Mouse (Mus musculus): Measurements from ENCODE around the gene Gm20388. TPM values are rescaled to one million over a fixed set of nuclear protein-coding genes. Genes with fewer than 3 reads are reported as not detected.

Gm20388 gene
- polyA plus RNA-seq, 1 experiment from 2014 or later = 7.4 TPM

- peak overlapping the region; percentile 15; the same call in 1 of the 2 replicates for H3K9ac ChIP-seq (ENCODE audit: low read length)
- no peaks in the 10 kb centered on the region for H3K9me3 ChIP-seq (replicated peaks; ENCODE audit: control insufficient read depth, low read length)
- peaks cover 38% of the 10 kb centered on the region for H3K4me1 ChIP-seq (ENCODE audit: control insufficient read depth, insufficient read depth, low read length)
- H3K36me3 ChIP-seq (ENCODE audit: control insufficient read depth, insufficient read depth, low read length) = no peaks in the 10 kb centered on the region
- no peak overlapping the region for H3K27ac ChIP-seq (ENCODE audit: low read length)
- 30% methylated on average over 19 of the region's 19 CpGs for WGBS
- H3K4me2 ChIP-seq (ENCODE audit: low read depth, low read length) = no peak overlapping the region
- ATAC-seq (ENCODE audit: insufficient read depth, low FRiP score) = no peak
- H3K4me3 ChIP-seq (replicated peaks; ENCODE audit: low read length) = no peak overlapping the region
- no peaks in the 10 kb centered on the region for H3K27me3 ChIP-seq (ENCODE audit: control insufficient read depth, insufficient read depth, low read length)
Measured at GRCm38 (mm10) chr8:120439309-120439708, 528.7 kb downstream of the Gm20388 start.

DNA sequence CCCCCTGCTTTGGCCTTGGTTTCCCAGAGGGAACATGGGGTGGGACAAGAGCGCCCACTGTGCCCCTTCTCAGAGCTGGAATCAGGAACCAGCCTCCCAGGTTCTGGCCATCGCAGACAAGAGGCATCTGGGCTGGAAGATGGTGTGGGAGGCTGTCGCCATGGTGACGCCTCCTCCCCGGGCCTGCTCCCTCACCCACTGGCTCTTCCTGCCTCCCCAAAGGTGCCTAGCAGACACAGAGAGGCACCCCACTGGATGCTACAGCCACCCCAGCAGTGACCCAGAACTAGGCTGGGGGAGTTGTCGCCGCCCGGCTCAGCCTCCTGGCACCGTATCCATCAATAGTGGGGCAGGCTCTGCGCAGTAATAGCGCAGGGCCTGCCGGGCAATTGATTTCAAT is 530.1 kb downstream of the Gm20388 start:
- Histone ChIP-seq H3K9me3 (replicated peaks; ENCODE audit: control insufficient read depth, low read length) (no peaks in the 10 kb centered on the region), H3K9ac (ENCODE audit: low read length) (no peak overlapping the region), H3K4me1 (ENCODE audit: control insufficient read depth, insufficient read depth, low read length) (peaks cover 38% of the 10 kb centered on the region), H3K27ac (ENCODE audit: low read length) (no peak overlapping the region), H3K27me3 (ENCODE audit: control insufficient read depth, insufficient read depth, low read length) (no peaks in the 10 kb centered on the region), H3K4me3 (replicated peaks; ENCODE audit: low read length) (no peak overlapping the region), H3K36me3 (ENCODE audit: control insufficient read depth, insufficient read depth, low read length) (no peaks in the 10 kb centered on the region), H3K4me2 (ENCODE audit: low read depth, low read length) (no peak overlapping the region)
- 85% methylated on average over 12 of the region's 12 CpGs for WGBS
- no peak for ATAC-seq (ENCODE audit: insufficient read depth, low FRiP score)

GRCm38 (mm10) chr8:120441637-120442036 is 531.0 kb downstream of the Gm20388 start:
- peak overlapping the region; percentile 62; the same call in 1 of the 2 replicates for H3K27ac ChIP-seq (ENCODE audit: low read length)
- H3K4me2 ChIP-seq (ENCODE audit: low read depth, low read length) = no peak overlapping the region
- no peaks in the 10 kb centered on the region for H3K9me3 ChIP-seq (replicated peaks; ENCODE audit: control insufficient read depth, low read length)
- 65% methylated on average over 6 of the region's 6 CpGs for WGBS
- H3K4me3 ChIP-seq (replicated peaks; ENCODE audit: low read length) = no peak overlapping the region
- H3K36me3 ChIP-seq (ENCODE audit: control insufficient read depth, insufficient read depth, low read length) = no peaks in the 10 kb centered on the region
- H3K27me3 ChIP-seq (ENCODE audit: control insufficient read depth, insufficient read depth, low read length) = no peaks in the 10 kb centered on the region
- no peak for ATAC-seq (ENCODE audit: insufficient read depth, low FRiP score)
- H3K9ac ChIP-seq (ENCODE audit: low read length) = no peak overlapping the region
- H3K4me1 ChIP-seq (ENCODE audit: control insufficient read depth, insufficient read depth, low read length) = peaks cover 37% of the 10 kb centered on the region

DNA sequence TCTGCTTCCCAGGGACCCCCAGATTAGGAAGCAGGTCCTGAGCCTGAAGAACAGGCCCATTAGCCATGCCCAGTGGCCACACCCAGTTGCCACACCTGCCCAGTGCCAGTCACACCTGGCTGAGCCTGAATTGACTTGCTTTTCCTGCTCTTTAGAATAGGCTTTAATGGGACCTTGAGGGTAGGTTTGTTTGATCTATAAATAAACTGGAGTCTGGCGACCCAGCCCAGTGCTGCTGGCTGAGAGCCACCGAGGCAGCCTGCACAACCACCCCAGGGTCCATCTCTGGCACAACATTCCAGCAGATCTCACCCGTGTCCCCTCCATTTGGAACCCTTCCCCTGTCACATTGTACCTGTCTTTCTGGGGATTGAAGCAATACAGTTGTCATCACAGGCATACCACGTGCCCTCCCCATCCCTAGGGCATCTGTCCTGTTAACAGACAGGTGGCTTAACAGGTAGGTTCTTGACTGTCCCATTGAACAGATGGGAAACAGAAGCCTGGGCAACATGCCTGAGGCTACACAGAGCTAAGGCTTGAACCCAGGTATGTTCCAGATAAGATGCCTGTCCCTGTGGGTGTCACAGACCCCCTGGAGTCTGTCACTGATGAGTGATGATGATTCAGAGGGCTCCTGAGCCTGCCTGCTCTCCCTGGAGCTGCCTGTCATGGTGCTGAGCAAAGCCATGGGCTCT is 531.8 kb downstream of the Gm20388 start:
- Histone ChIP-seq H3K4me1 (ENCODE audit: control insufficient read depth, insufficient read depth, low read length) (peaks cover 33% of the 10 kb centered on the region), H3K27ac (ENCODE audit: low read length) (peak overlapping the region; percentile 62), H3K4me2 (ENCODE audit: low read depth, low read length) (no peak overlapping the region), H3K9ac (ENCODE audit: low read length) (no peak overlapping the region), H3K4me3 (replicated peaks; ENCODE audit: low read length) (no peak overlapping the region), H3K27me3 (ENCODE audit: control insufficient read depth, insufficient read depth, low read length) (no peaks in the 10 kb centered on the region), H3K9me3 (replicated peaks; ENCODE audit: control insufficient read depth, low read length) (no peaks in the 10 kb centered on the region), H3K36me3 (ENCODE audit: control insufficient read depth, insufficient read depth, low read length) (no peaks in the 10 kb centered on the region)
- 38% methylated on average over 4 of the region's 4 CpGs for WGBS
- peak; percentile 39; the same call in 1 of the 2 replicates for ATAC-seq (ENCODE audit: insufficient read depth, low FRiP score)

GRCm38 (mm10) chr8:120445249-120445648 is 534.6 kb downstream of the Gm20388 start:
- ATAC-seq (ENCODE audit: insufficient read depth, low FRiP score) = no peak
- Histone ChIP-seq H3K4me1 (ENCODE audit: control insufficient read depth, insufficient read depth, low read length) (peaks cover 18% of the 10 kb centered on the region), H3K9ac (ENCODE audit: low read length) (no peak overlapping the region), H3K27ac (ENCODE audit: low read length) (no peak overlapping the region), H3K4me3 (replicated peaks; ENCODE audit: low read length) (no peak overlapping the region), H3K9me3 (replicated peaks; ENCODE audit: control insufficient read depth, low read length) (no peaks in the 10 kb centered on the region), H3K36me3 (ENCODE audit: control insufficient read depth, insufficient read depth, low read length) (no peaks in the 10 kb centered on the region), H3K27me3 (ENCODE audit: control insufficient read depth, insufficient read depth, low read length) (no peaks in the 10 kb centered on the region), H3K4me2 (ENCODE audit: low read depth, low read length) (no peak overlapping the region)
- WGBS = 50% methylated on average over 10 of the region's 10 CpGs

DNA sequence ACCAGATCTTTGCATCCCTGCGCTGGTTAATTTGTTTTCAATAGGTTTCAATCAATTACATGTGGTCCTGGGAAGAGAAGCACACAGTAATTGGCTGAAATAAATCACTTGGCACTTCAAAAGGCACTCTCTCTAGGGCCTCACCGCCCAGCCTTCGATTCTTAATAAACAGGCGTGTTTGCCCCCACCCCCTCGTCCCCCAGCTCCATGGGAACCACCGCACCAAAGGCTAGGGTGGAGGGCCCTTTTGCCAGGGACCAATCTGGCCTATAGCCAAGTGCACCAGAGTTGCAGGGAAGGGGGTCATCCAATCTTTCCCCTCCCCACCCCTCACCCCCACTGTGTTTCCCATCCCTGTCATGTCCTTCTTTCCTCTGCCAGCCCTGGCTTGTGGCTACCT is 537.5 kb downstream of the Gm20388 start:
- H3K4me1 ChIP-seq (ENCODE audit: control insufficient read depth, insufficient read depth, low read length) = peaks cover under 1% of the 10 kb centered on the region
- no peak overlapping the region for H3K4me2 ChIP-seq (ENCODE audit: low read depth, low read length)
- no peaks in the 10 kb centered on the region for H3K27me3 ChIP-seq (ENCODE audit: control insufficient read depth, insufficient read depth, low read length)
- no peak for ATAC-seq (ENCODE audit: insufficient read depth, low FRiP score)
- no peaks in the 10 kb centered on the region for H3K9me3 ChIP-seq (replicated peaks; ENCODE audit: control insufficient read depth, low read length)
- 58% methylated on average over 6 of the region's 6 CpGs for WGBS
- H3K27ac ChIP-seq (ENCODE audit: low read length) = no peak overlapping the region
- no peak overlapping the region for H3K4me3 ChIP-seq (replicated peaks; ENCODE audit: low read length)
- no peaks in the 10 kb centered on the region for H3K36me3 ChIP-seq (ENCODE audit: control insufficient read depth, insufficient read depth, low read length)
- no peak overlapping the region for H3K9ac ChIP-seq (ENCODE audit: low read length)

DNA sequence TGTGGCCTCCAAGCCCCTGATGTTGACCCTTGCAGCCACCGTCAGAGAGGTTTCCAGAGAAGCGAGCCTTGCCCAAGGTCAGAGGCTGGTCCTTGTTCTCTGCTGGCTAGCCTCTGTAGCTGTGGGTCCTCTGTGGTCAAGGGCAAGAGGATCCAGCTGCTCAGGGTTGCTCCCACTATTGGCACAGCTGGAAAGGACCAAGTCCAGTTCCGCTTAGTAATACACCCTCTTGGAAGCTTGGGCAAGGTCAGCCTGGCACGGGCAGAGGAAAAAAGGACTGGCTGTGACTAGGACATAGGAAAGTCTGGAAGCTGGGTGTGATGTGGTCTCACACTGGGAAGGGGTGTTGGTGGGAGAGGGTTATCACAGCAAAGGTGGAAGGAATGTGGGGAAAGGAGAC is 538.5 kb downstream of the Gm20388 start:
- peaks cover 4% of the 10 kb centered on the region; the same call in 1 of the 2 replicates for H3K4me1 ChIP-seq (ENCODE audit: control insufficient read depth, insufficient read depth, low read length)
- H3K27ac ChIP-seq (ENCODE audit: low read length) = no peak overlapping the region
- no peaks in the 10 kb centered on the region for H3K9me3 ChIP-seq (replicated peaks; ENCODE audit: control insufficient read depth, low read length)
- no peaks in the 10 kb centered on the region for H3K36me3 ChIP-seq (ENCODE audit: control insufficient read depth, insufficient read depth, low read length)
- H3K27me3 ChIP-seq (ENCODE audit: control insufficient read depth, insufficient read depth, low read length) = no peaks in the 10 kb centered on the region
- no peak overlapping the region for H3K4me3 ChIP-seq (replicated peaks; ENCODE audit: low read length)
- ATAC-seq (ENCODE audit: insufficient read depth, low FRiP score) = no peak
- no peak overlapping the region for H3K9ac ChIP-seq (ENCODE audit: low read length)
- no peak overlapping the region for H3K4me2 ChIP-seq (ENCODE audit: low read depth, low read length)
- WGBS = 77% methylated on average over 4 of the region's 4 CpGs

DNA sequence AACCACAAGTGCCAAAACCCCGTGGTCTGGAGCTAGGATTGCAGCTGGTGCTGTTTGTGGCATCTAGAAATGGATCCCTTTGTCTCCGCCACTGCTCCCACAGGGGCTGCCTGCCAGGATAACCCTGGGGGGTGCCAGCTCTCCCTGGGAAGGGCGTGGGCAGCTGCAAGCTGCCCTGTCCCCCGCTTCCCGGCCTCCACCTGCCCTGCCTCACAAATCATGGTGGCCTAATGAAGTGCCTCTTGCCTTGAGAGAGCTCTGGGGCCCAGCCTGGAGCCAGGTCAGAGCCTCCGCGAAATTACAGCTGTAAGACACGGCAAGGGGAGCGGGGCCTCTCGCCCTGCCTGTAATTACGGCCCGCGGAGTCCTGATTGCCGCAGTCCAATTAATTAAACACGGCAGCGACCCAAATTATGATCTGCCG is 539.0 kb downstream of the Gm20388 start:
- 40% methylated on average over 17 of the region's 17 CpGs for WGBS
- no peak overlapping the region for H3K9ac ChIP-seq (ENCODE audit: low read length)
- H3K4me1 ChIP-seq (ENCODE audit: control insufficient read depth, insufficient read depth, low read length) = peaks cover 4% of the 10 kb centered on the region; the same call in 1 of the 2 replicates
- ATAC-seq (ENCODE audit: insufficient read depth, low FRiP score) = no peak
- no peak overlapping the region for H3K27ac ChIP-seq (ENCODE audit: low read length)
- no peak overlapping the region for H3K4me3 ChIP-seq (replicated peaks; ENCODE audit: low read length)
- no peaks in the 10 kb centered on the region for H3K27me3 ChIP-seq (ENCODE audit: control insufficient read depth, insufficient read depth, low read length)
- H3K4me2 ChIP-seq (ENCODE audit: low read depth, low read length) = no peak overlapping the region
- H3K36me3 ChIP-seq (ENCODE audit: control insufficient read depth, insufficient read depth, low read length) = no peaks in the 10 kb centered on the region
- no peaks in the 10 kb centered on the region for H3K9me3 ChIP-seq (replicated peaks; ENCODE audit: control insufficient read depth, low read length)

DNA sequence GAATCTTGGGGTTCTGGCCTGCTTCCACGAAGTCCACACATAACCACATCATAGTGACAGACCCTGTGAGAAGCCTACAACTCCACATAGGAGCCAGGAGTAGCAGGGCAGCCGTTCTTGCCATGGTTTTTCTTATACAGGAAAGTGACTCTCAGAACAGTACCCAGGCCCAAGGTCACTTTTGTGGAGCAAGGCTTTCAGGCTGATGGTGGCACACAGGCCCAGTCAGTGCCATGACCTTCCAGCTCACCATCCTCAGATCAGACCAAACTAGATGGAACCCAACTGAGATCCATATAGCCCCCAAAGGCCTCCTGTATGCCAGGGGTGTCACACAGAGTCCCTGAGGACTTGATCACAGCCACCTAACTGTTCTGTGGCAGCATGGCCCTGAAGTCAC is 541.5 kb downstream of the Gm20388 start:
- H3K4me1 ChIP-seq (ENCODE audit: control insufficient read depth, insufficient read depth, low read length) = peaks cover 28% of the 10 kb centered on the region
- H3K4me2 ChIP-seq (ENCODE audit: low read depth, low read length) = no peak overlapping the region
- no peak overlapping the region for H3K9ac ChIP-seq (ENCODE audit: low read length)
- H3K36me3 ChIP-seq (ENCODE audit: control insufficient read depth, insufficient read depth, low read length) = no peaks in the 10 kb centered on the region
- H3K4me3 ChIP-seq (replicated peaks; ENCODE audit: low read length) = no peak overlapping the region
- no peaks in the 10 kb centered on the region for H3K9me3 ChIP-seq (replicated peaks; ENCODE audit: control insufficient read depth, low read length)
- H3K27ac ChIP-seq (ENCODE audit: low read length) = no peak overlapping the region
- ATAC-seq (ENCODE audit: insufficient read depth, low FRiP score) = no peak
- WGBS = 82% methylated on average over 2 of the region's 2 CpGs
- H3K27me3 ChIP-seq (ENCODE audit: control insufficient read depth, insufficient read depth, low read length) = no peaks in the 10 kb centered on the region
